Mouse (Mus musculus): ENCODE results near the gene Dcun1d2. TPM values are rescaled to one million over a fixed set of nuclear protein-coding genes. Genes with fewer than 3 reads are reported as not detected.
A peak's percentile ranks its signal among the peaks of the same experiment; 100 is the strongest.

Dcun1d2 gene
- total RNA-seq, 2 experiments from 2014 or later: 27.2 to 33.6 TPM

- no peak for DNase-seq (ENCODE audit: low spot score in 2 of 2)
These were observed 20.4 kb downstream of the Dcun1d2 start for GRCm38 (mm10) chr8:13267566-13267965.

- no peak for DNase-seq (ENCODE audit: low spot score in 2 of 2)
These were observed 24.6 kb downstream of the Dcun1d2 start for GRCm38 (mm10) chr8:13263376-13263775.

GRCm38 (mm10) chr8:13254019-13254418, 33.9 kb downstream of the Dcun1d2 start, which contains the start of gene Adprhl1:
Adprhl1 (minus strand) TSS chr8:13254162.
- peak; percentile 56 to 66 for DNase-seq (ENCODE audit: low spot score in 2 of 2)

DNA sequence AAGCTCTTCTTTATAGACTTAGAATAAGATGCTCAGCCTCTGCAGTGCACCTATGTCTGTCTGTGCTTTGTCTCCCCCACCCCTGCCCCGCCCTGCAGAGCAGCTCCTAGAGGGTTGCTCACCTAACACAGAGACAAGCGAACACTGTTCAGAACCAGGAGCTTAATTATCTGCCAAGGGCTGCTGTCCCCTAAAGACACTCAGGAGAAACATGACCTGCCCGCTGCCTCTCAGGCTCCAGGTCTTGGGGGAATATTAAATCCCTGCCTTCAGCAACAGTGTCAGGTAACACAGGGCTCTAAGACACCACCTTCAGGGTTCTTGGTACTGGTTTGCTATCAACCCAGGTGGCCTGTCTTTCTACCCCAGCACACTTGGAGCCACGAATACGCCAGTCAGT, 34.5 kb downstream of the Dcun1d2 start:
- DNase-seq (ENCODE audit: low spot score in 2 of 2): no peak

DNA sequence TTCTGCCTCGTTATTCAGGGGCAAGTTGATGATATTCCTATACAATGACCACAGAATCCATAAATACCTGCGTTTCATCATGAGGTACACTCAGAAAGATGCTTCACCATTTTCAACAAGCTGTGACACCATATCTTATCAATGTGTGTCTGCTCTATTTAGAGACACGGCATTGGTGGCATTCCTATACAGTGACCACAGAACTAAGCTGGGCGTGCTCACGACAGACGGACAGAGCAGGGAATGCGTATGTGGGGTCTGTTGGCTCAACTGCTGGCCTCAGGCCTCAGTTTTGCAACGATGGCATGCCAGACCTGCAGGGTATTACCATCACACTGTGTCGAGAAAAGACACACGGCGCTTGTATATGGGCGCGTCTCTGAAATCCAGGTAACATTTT, 35.1 kb downstream of the Dcun1d2 start:
- DNase-seq (ENCODE audit: low spot score in 2 of 2): no peak

DNA sequence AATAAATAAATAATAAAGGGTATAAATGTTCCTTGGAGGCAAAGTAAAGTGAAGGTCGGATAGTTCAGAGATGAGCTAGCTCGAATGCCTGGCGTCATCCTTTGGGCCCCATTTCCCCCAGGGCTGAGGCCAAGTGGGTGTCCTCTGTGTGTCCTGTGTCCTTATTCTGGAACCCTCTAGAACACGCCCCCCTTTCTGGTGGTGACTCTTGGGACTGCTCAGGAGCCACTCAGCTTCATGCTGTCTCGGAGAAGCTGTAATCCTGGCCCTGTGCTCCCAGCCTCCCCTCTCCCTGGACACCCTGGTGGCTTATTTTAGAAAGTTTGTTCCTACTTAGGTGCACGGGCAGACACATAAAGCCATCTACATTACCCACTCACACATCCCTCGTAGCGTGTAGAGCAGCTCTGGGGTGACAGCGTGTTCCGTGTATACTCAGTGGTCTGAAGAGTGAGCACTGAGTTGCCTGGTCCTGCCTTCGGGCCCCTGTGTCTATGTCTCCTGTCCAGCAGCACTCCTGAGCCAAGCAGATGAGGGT, 43.5 kb downstream of the Dcun1d2 start:
- DNase-seq (ENCODE audit: low spot score in 2 of 2): no peak

- DNase-seq (ENCODE audit: low spot score in 2 of 2): no peak
These were observed 44.7 kb downstream of the Dcun1d2 start for GRCm38 (mm10) chr8:13242985-13243870.

DNA sequence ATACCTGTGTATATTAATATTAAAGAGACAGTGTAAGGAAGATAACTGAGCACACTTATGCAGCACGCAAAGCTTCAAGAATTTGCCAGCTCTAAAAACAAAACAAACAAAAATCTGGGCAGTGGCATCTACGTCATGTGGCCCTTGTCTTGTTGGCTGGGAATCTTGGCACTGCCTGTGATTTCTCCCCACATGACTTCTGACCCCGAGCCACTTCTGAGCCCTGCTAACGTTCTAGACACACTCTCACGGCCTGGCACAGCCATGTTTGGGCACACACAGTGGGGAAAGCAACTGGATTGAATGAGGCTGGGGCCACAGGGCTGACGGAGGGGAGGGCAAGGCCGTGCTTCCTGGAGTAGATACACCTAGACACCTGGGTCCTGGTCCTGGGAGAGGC, 47.2 kb downstream of the Dcun1d2 start:
- no peak for DNase-seq (ENCODE audit: low spot score in 2 of 2)

GRCm38 (mm10) chr8:13240055-13240454, 47.9 kb downstream of the Dcun1d2 start:
- DNase-seq (ENCODE audit: low spot score in 2 of 2): no peak

DNA sequence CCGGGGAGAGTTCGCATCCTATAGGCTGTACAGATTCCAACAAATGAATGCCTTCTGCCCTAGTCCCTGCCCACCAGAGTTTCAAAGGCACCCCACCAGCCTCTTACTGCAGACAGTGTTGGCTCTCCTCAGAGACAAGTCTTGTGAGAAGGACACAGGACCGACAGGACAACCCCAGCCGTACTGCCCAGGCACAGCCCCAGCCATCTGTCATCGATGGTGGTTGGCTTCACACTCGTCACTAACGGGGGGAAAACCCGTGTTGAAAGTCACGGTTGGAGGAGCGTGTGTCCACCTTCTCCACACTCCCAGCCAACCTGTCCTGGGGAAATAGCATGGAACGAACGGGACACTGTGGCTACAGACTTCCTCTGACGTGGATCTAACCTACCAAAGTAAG, 53.1 kb downstream of the Dcun1d2 start:
- DNase-seq (ENCODE audit: low spot score in 2 of 2): no peak

DNA sequence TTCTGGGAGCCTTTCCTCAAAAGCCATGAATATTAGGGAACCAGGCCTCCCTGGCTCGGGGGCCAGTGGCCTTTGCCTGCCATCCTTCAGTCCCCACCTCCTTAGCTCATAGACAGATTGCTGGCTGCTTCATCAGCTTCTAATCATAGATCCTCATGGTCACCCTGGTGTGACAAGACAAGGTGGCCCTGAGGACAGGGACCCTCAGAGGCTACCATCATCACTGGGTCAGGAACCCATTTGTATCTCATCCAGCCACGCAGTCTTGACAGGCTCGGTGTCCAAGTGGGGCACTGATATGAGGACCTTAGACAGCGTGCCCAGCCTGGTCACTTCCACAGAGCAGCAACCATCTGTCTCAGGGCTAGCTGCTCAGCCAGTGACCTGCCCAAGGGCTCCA, 57.5 kb downstream of the Dcun1d2 start:
- no peak for DNase-seq (ENCODE audit: low spot score in 2 of 2)

DNA sequence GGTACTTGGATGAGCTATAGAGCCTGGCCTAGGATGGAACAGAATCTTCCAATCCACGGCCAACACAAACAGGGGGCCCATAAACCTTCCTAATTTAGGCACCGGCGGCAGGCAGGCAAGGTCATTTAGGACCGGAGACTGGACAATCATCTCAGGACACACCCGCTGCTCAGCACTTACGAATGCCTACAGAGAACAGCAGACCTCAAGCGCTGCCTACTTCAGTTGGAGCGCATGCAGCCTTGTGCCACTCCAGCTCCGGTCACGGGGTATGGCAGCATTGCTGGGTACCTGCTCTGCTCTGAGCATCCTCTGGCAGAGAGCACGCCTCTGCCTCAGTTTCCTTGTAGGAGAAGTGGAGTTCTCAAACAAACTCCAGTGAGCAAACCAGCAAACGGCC, 58.1 kb downstream of the Dcun1d2 start:
- no peak for DNase-seq (ENCODE audit: low spot score in 2 of 2)

- no peak for DNase-seq (ENCODE audit: low spot score in 2 of 2)
These were observed 58.9 kb downstream of the Dcun1d2 start for GRCm38 (mm10) chr8:13228923-13229610.

DNA sequence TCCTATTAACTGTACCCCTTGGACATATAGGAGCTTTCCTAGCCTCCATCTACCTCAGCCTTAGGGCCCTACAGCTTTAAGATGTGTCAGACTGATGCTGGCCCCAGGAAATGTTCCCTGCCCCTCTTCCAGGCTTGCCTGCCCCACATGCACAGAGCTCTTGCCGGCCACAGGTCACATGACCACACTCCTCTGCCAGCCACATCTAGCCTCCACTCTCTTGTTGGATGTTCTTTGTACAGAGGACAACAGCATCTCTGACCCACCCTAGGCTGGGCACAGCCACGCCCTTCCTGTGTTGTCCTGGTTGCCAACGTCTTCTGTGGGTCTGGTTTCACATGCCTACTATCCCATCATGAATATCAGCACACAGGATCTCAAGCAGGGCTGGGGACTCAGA, 60.7 kb downstream of the Dcun1d2 start:
- DNase-seq (ENCODE audit: low spot score in 2 of 2): no peak

GRCm38 (mm10) chr8:13226288-13226687, 61.6 kb downstream of the Dcun1d2 start:
- no peak for DNase-seq (ENCODE audit: low spot score in 2 of 2)

GRCm38 (mm10) chr8:13224426-13224825, 63.5 kb downstream of the Dcun1d2 start:
- no peak for DNase-seq (ENCODE audit: low spot score in 2 of 2)

- no peak for DNase-seq (ENCODE audit: low spot score in 2 of 2)
These were observed 69.5 kb downstream of the Dcun1d2 start for GRCm38 (mm10) chr8:13218441-13218840.

DNA sequence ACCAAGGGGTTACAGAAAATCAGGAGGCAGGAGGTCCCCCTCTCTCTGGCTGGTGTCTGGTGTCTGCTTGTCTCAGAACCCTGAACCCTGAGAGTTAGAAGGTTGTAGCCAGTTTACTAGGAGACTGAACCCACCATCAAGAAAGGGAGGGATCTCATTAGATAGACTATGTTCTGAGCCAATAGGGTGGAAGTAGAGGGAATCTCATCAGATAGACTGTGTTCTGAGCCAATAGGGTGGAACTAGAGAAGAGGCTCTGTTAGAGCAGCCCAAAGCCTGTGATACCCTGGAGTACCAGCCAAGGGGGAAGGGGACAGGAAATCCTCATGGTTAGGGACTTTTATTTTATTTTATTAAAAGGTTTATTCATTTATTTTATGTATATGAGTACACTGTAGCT, 69.9 kb downstream of the Dcun1d2 start:
- no peak for DNase-seq (ENCODE audit: low spot score in 2 of 2)

GRCm38 (mm10) chr8:13217093-13217492, 70.8 kb downstream of the Dcun1d2 start:
- DNase-seq (ENCODE audit: low spot score in 2 of 2): no peak

GRCm38 (mm10) chr8:13216386-13216785, 71.5 kb downstream of the Dcun1d2 start:
- DNase-seq (ENCODE audit: low spot score in 2 of 2): no peak

GRCm38 (mm10) chr8:13213479-13214268, 74.3 kb downstream of the Dcun1d2 start:
- peak; percentile 87 to 88 for DNase-seq (ENCODE audit: low spot score in 2 of 2)
